Mouse (Mus musculus): Measurements from ENCODE around the gene Drc7.

- TF ChIP-seq POLR2A (IDR thresholded peaks at IDR 0.05; ENCODE audit: extremely low read depth, insufficient read depth, low read length) (no peak), CTCF (IDR thresholded peaks at IDR 0.05; ENCODE audit: extremely low read depth, insufficient read depth, low read length) (no peak)
These were observed 7.9 kb upstream of the Drc7 start for GRCm38 (mm10) chr8:95046982-95047381.
